Mouse (Mus musculus) spleen, adult 2 months (tissue): ENCODE data around the gene Rnft2. TPM values are rescaled to one million over a fixed set of nuclear protein-coding genes. Genes with fewer than 3 reads are reported as not detected.

ENCODE experiments used
- DNase-seq, 2 experiments: peaks; one replicate each; pipeline versions ENCODE4 v3.0.0 to v3.0.0-alpha.2; 2012 to 2021; ENCODE audit warnings: low spot score in 2 of 2, low read depth in 1 of 2
- H3K27ac ChIP-seq: fragments of 200-500 bp; 2 replicates; pipeline ENCODE4 v1.5.1; 2012; ENCODE audit warnings: low read length, inconsistent platforms; ENCODE audit not compliant: insufficient read depth
- H3K27me3 ChIP-seq: fragments of 200-500 bp; 2 replicates; pipeline ENCODE4 v1.6.1; 2012; ENCODE audit warnings: mild to moderate bottlenecking, moderate library complexity, low read length, inconsistent platforms; ENCODE audit not compliant: control insufficient read depth, insufficient read depth
- H3K36me3 ChIP-seq: fragments of 200-500 bp; 2 replicates; pipeline ENCODE4 v1.6.1; 2012; ENCODE audit warnings: mild to moderate bottlenecking, low read length, inconsistent platforms; ENCODE audit not compliant: control insufficient read depth, insufficient read depth
- H3K4me1 ChIP-seq: fragments of 200-500 bp; 2 replicates; pipeline ENCODE4 v1.6.1; 2011; ENCODE audit warnings: inconsistent platforms; ENCODE audit not compliant: control insufficient read depth, insufficient read depth, insufficient read length
- H3K4me3 ChIP-seq: fragments of 200-500 bp; 2 replicates; pipeline ENCODE4 v1.5.1; 2011; ENCODE audit warnings: mild to moderate bottlenecking, inconsistent platforms; ENCODE audit not compliant: insufficient read depth, insufficient read length; ENCODE audit errors: extremely low read depth
- CTCF ChIP-seq: fragments of 200-500 bp; IDR thresholded peaks from 2 replicates; pipeline ENCODE4 v1.5.1; 2011; ENCODE audit warnings: mild to moderate bottlenecking, inconsistent platforms; ENCODE audit not compliant: insufficient read depth, insufficient read length, insufficient replicate concordance; ENCODE audit errors: extremely low read depth
- POLR2A ChIP-seq: fragments of 200-500 bp; IDR thresholded peaks from 2 replicates; pipeline ENCODE4 v1.6.1; 2011; ENCODE audit warnings: low read depth, low read length, inconsistent platforms
- WGBS: fragments of 180-500 bp; shearing (Covaris S2); methylation state at CpG from one replicate; pipeline ENCODE4 v1.1.7; 2018; 5-methylcytosine and 5-hydroxymethylcytosine counted together
- polyA plus RNA-seq: library from polyadenylated mRNA; depleted of rRNA; stranded (reverse); fragments of >200 nt; gene quantifications from 2 replicates; pipeline ENCODE4 v1.2.3, GENCODE M21; 2012

Rnft2 gene
- polyA plus RNA-seq, 1 experiment, result 1.2 TPM

DNA sequence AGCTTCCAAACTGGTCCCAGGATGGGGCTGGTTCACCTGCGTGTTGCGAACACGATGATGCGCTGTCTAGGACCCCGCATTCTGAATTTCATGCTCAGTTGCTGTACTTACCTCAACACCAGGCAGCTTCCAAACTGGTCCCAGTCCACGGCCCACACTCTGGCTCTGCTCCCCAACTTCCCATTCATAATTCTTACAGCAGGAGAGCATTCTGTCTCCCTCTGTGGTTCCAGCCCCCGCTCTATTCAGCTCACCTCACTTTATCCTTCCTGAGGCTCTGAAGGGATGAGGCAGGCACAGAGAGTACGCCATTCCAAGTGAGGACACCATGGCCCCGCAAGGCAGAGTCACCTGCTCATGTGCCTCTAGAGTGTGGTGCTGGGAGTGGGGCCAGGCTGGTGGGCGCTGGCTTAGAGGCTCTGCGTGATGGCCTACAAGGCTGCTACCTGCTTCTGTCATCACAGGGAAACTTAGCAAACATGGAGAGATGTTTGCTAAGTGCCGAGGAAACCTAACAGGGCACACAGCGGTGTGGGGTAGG lies 14.8 kb downstream of the Rnft2 start:
- H3K27ac ChIP-seq, result no peak overlapping the region
- TF ChIP-seq CTCF, result no peak
- TF ChIP-seq POLR2A, result no peak
- WGBS, result 90% methylated on average over 13 of the region's 13 CpGs
- no peaks in the 10 kb centered on the region for H3K4me1 ChIP-seq
- H3K4me3 ChIP-seq, result no peak overlapping the region
- no peaks in the 10 kb centered on the region for H3K36me3 ChIP-seq
- no peak for DNase-seq
- no peaks in the 10 kb centered on the region for H3K27me3 ChIP-seq

DNA sequence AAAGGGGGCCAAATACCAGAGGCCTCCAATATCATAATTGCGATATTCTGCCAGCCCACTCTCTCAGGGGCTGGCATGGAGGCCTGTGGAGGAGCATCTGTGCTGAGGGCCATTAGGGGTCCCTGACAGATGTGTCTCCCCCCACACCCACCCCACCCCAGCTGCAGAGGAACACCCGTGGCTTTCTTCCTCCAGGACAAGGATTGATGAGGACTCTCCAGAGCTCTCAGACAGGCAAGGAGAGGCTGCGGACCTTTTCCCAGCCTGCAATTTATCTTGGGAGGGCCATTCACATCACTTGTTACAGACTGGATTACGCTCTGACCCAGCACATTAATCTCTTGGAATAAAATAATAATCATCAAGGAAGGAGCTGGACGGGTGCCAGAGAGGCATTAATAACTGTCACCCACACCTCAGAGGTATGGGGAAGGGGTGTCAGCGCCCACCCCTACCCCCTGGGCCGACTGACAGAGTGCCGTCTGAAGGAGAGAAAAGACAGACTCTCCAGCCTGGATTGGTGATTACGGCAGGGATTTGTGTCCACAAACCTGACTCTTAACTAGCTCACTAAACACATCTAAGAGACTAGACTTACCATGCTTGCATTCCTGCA lies 21.7 kb downstream of the Rnft2 start:
- Histone ChIP-seq H3K4me1 (no peaks in the 10 kb centered on the region), H3K27ac (no peak overlapping the region), H3K4me3 (no peak overlapping the region), H3K27me3 (no peaks in the 10 kb centered on the region), H3K36me3 (no peaks in the 10 kb centered on the region)
- WGBS, result 76% methylated on average over 9 of the region's 9 CpGs
- no peak for DNase-seq
- no peak for TF ChIP-seq POLR2A
- no peak for TF ChIP-seq CTCF

DNA sequence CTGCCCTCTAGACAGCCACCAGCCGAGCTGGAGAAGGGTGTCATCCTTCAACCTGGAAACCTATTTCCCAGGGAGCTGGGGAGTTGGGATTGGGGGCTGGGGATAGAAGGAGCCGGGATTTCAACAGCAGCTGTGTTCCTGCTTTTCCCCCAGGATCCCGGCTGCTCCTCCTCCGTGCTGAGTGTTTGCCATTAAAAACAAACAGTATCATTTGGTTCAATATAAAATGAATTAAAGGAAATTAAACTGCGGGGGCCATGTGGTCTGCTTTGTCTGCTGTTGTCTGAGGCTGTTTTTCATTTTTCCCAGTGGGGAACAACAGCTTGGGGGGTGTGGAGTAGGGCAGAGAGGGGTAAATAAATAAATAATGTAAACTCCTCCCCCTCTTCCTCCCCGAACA lies 27.5 kb downstream of the Rnft2 start:
- no peak for DNase-seq
- TF ChIP-seq CTCF (no peak), POLR2A (no peak)
- 73% methylated on average over 6 of the region's 6 CpGs for WGBS
- Histone ChIP-seq H3K27ac (no peak overlapping the region), H3K27me3 (0 out of 2 replicates have a peak, but pooled peaks cover 2% of the 10 kb centered on the region), H3K4me3 (no peak overlapping the region), H3K4me1 (no peaks in the 10 kb centered on the region), H3K36me3 (no peaks in the 10 kb centered on the region)

DNA sequence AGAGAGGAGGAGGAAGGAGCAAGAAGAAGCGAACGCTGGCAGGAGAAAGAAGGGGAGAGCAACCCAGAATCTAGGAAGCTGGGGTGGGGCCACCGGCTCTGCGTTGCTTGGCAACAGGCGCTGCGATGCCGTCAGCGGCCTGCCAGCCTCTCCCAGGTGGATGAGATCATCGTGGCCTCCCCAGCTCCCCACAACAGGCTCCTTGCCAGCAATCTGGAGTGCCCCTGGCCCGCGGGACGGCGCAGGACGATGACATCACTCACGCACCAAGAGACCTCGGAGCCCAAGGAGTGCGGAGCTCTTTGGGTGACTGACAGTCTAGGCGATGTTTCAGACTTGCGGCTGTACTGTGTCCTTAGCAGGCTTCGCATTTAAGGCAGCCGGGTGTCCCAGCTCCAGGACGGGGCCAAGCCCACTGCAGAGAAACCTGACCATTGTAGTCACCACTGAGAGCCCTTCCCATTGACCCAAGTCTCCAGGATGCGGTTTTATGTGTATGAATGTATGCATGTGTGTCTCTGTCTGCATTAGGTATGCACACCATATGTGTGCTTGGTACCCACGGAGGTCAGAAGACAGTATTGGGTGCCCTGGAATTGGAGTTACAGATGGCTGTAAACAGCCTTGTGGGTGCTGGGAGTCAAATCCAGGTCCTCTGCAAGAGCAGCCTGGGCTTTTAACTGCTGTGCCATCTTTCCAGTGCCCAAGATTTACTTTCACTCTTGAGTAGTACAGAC lies 30.3 kb downstream of the Rnft2 start:
- Histone ChIP-seq H3K36me3 (no peaks in the 10 kb centered on the region), H3K4me1 (no peaks in the 10 kb centered on the region), H3K4me3 (no peak overlapping the region; the same call in 1 of the 2 replicates), H3K27me3 (0 out of 2 replicates have a peak, but pooled peaks cover 2% of the 10 kb centered on the region), H3K27ac (no peak overlapping the region)
- no peak for DNase-seq
- no peak for TF ChIP-seq CTCF
- TF ChIP-seq POLR2A, result no peak
- 13% methylated on average over 24 of the region's 24 CpGs for WGBS

DNA sequence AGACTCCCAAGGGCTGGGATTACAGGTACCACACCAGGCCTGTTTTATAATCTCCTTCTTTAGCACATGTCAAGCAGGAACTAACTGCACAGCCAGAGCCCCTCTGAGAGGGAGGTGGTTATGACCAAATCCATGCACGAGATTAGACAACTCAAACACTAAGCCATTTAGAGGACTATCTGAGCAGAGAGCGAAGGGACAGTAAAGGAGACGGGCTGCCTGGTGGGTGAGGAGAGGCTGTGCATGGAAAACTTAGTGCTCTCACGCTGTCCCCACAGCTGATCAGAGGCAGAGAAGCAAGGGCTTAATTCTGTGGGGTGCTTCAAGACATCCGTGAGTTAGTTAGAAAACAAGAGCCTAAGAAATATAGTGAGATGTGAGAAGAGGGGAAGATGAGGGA lies 30.9 kb downstream of the Rnft2 start:
- Histone ChIP-seq H3K27ac (no peak overlapping the region), H3K27me3 (0 out of 2 replicates have a peak, but pooled peaks cover 2% of the 10 kb centered on the region), H3K36me3 (no peaks in the 10 kb centered on the region), H3K4me3 (no peak overlapping the region), H3K4me1 (no peaks in the 10 kb centered on the region)
- TF ChIP-seq CTCF, result no peak
- no peak for TF ChIP-seq POLR2A
- whole genome bisulfite sequencing, result 43% methylated on average over 5 of the region's 5 CpGs
- DNase-seq, result no peak

DNA sequence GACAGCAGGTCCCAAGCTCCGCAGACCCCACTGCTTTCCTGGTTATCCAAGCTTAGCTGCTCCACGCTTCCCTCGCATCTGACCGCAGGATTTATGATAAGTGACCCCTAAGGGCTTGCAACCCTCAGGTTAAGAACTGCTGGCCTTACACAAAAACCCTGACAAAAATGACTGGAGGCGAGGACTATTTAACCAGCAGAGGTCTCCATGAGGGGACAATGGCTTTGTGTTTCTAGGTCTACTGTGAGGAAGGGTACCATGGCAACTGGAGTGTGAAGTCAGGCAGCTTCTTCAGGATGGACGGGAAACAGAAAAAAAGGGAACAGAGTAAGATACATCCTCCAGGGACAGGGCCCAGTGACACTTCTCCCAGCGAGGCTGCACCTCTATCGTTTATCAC lies 39.1 kb downstream of the Rnft2 start:
- Histone ChIP-seq H3K27me3 (no peaks in the 10 kb centered on the region), H3K4me3 (no peak overlapping the region), H3K27ac (no peak overlapping the region), H3K36me3 (no peaks in the 10 kb centered on the region), H3K4me1 (no peaks in the 10 kb centered on the region)
- TF ChIP-seq CTCF (no peak), POLR2A (no peak)
- no peak for DNase-seq
- 85% methylated on average over 8 of the region's 8 CpGs for WGBS

DNA sequence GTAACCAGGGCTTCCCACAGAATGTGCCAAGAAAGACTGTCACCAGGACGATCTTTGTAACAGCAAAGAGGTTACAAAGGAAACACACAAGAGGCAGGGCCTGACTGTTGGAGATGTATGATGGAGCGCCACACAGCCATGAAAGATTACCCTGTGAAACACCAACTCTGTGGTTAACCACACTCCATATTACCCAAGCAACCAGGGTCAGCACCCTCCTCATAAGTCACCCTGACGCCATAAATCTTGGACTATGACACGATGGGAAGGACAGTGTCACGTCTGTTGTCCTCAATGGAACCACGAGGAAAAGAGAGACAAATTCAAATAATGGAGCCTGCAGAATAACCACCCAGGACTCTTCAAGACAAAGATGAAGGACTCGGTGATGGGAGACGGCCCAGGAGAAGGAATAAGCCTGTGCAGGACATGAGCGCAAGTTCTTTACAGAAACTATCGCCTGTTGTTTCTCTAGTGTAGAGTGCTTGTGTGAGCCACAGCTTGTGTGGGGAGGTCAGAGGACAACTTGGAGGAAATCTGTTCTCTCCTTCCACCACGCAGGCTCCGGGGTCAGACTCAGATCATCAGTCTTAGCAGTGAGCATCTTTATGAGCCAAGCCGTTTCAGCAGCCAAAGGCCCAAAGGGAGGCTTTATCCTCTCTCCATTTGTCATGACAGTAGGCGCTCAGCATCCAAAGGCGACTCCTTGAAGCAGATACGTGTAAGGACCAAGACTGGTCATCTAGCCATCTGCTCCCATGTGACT lies 40.1 kb downstream of the Rnft2 start:
- H3K27me3 ChIP-seq, result no peaks in the 10 kb centered on the region
- no peak for DNase-seq
- WGBS, result 43% methylated on average over 16 of the region's 16 CpGs
- H3K36me3 ChIP-seq, result no peaks in the 10 kb centered on the region
- TF ChIP-seq CTCF (no peak), POLR2A (no peak)
- no peak overlapping the region for H3K4me3 ChIP-seq
- H3K4me1 ChIP-seq, result no peaks in the 10 kb centered on the region
- no peak overlapping the region for H3K27ac ChIP-seq
